Mouse (Mus musculus): ENCODE data around the gene P2rx1. TPM values are rescaled to one million over a fixed set of nuclear protein-coding genes. Genes with fewer than 3 reads are reported as not detected.

The P2rx1 gene
- 0.40 and 0.56 TPM in 2 replicates for polyA plus RNA-seq (2015; fragmentation: Nextera tagmentation; extraction: Ambion mirVana)

DNA sequence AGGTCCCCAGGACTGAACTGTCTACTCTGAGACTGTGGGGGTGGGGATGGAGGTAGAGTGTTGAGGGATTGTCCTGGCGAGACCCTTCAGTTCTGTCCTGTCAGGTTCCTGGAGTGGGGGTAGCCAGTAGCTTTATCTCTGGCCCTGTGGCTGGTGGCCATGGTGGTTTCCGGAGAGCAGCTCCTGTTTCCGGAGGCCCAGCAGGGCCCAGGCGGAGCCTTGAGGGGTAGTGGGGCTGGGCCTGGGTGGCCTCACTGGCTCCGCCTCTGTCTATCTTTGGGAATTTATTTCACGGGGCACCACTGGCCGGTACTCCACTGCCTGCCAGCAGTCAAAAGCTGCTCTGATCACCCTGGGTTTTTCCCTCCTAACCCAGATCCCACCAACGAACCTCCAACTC lies at the start of gene P2rx1:
TSS of gene P2rx1 (plus strand) at position 333 of the 400 bp plus-strand sequence.
- Histone ChIP-seq H3K4me1 (no peaks in the 10 kb centered on the region), H3K27ac (replicated peaks) (no peak within 1 kb of the TSS), H3K4me2 (replicated peaks) (no peak within 1 kb of the TSS), H3K9me3 (no peaks in the 10 kb centered on the region), H3K4me3 (no peak within 1 kb of the TSS), H3K9ac (replicated peaks) (no peak within 1 kb of the TSS), H3K27me3 (no peaks in the 10 kb centered on the region), H3K36me3 (no peaks in the 10 kb centered on the region)
- 57% methylated on average over 8 of the region's 8 CpGs for WGBS
- no peak for ATAC-seq (replicated peaks)

DNA sequence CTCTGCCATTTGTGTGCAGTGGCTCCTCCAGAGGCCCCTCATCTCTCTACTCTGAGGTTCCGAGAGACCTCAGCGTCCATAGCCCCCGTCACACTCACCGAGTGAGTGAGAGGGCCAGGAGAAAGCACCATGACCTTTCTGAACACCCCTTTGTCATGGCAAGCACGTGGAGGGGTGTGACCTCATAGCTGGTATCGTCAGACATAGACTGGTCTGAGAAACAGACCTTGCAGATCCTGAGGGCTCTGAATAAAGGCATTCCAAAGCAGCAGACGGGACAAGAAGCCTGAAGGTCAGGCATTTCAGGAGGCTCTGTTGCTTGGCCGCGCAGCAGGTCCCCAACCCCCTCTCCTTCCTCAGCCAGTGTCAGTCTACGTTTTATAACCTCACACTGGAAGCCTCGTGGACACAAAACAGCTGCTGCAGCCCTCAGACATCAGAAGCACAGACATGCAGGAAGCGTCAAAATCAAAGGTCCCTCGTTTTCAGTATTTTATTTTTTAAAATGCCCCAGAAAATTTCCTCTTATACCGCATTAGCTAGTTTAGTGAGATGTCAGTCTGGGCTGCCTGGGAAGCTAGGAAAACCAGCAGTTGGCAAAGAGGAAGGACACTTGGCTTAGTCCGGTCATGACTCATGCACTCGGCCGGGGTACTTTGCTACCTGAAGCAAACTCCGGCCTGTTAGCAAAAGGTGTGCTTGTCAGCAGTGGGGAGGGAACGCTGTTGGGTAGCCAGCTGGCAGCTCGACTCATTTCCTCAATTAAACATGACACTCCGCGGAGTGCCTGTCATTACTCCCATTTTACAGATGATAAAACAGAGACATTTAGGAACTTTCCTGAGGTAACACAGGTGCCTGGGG lies 47.5 kb upstream of the P2rx1 start:
- ATAC-seq (replicated peaks), result no peak
- Histone ChIP-seq H3K27me3 (no peaks in the 10 kb centered on the region), H3K4me3 (no peak overlapping the region), H3K36me3 (no peaks in the 10 kb centered on the region), H3K4me1 (no peaks in the 10 kb centered on the region), H3K27ac (replicated peaks) (no peak overlapping the region), H3K4me2 (replicated peaks) (no peak overlapping the region), H3K9me3 (no peaks in the 10 kb centered on the region), H3K9ac (replicated peaks) (no peak overlapping the region)
- WGBS, result 77% methylated on average over 22 of the region's 22 CpGs

DNA sequence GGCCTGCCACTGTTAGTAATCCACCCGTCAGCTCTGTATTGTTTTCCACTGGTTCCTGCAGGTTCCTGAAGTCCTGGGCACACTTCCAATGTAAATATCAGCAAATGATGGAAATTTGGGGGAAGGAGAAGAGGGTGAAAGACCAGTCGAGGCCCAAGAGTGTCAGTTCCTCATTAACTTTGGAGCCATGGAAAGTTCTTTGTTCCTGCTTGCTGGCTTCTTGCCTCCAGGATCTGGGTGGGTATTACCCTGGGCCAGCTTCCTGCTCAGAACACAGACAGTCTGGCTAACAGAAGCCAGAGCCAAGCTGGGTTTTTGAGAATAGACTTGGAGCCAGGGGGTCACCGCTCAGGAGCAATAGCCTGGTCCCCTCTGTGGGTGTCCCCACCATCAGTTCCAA lies 46.7 kb upstream of the P2rx1 start:
- Histone ChIP-seq H3K4me3 (no peak overlapping the region), H3K9me3 (no peaks in the 10 kb centered on the region), H3K27me3 (no peaks in the 10 kb centered on the region), H3K4me1 (no peaks in the 10 kb centered on the region), H3K9ac (replicated peaks) (no peak overlapping the region), H3K27ac (replicated peaks) (no peak overlapping the region), H3K36me3 (no peaks in the 10 kb centered on the region), H3K4me2 (replicated peaks) (no peak overlapping the region)
- 38% methylated on average over 3 of the region's 3 CpGs for WGBS
- ATAC-seq (replicated peaks), result no peak

DNA sequence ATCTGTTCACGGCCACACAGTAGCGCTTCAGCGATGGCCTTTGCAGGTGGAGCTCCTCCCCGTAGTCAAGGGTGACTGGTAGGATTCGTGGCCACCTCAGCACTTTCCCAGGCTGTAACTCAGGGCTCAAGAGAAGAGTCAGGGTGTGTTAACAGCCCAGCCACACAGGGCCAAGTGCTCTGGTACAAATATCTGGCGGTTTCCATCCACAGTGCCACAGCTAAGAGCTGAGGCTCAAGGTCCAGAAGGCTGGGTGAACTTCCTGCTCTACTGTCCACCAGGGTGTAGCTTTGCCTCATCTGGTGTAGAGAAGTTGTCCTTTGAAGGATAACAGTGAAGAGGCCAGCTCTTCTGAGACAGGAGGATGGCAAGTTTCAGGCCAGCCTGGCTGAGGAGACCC lies 46.2 kb upstream of the P2rx1 start:
- Histone ChIP-seq H3K36me3 (no peaks in the 10 kb centered on the region), H3K9me3 (no peaks in the 10 kb centered on the region), H3K4me2 (replicated peaks) (no peak overlapping the region), H3K4me3 (no peak overlapping the region), H3K27ac (replicated peaks) (no peak overlapping the region), H3K4me1 (no peaks in the 10 kb centered on the region), H3K27me3 (no peaks in the 10 kb centered on the region), H3K9ac (replicated peaks) (no peak overlapping the region)
- WGBS, result 83% methylated on average over 6 of the region's 6 CpGs
- no peak for ATAC-seq (replicated peaks)

DNA sequence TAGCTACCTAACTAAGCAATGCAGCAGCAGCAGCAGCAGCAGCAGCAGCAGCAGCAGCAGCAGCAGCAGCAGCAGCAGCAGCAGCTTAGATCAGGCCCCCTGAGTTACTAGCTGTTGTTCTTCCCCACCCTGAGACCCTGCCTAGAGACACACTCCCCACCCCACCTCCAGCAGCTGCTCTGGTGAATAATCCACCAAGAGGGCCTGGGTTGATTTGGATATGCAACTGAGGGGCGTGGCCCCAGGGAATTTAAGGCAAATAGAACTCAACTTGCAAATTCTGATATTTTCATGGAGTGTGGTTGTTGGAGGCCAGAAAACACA lies 45.8 kb upstream of the P2rx1 start:
- Histone ChIP-seq H3K36me3 (no peaks in the 10 kb centered on the region), H3K9me3 (no peaks in the 10 kb centered on the region), H3K9ac (replicated peaks) (no peak overlapping the region), H3K27ac (replicated peaks) (no peak overlapping the region), H3K4me2 (replicated peaks) (no peak overlapping the region), H3K27me3 (no peaks in the 10 kb centered on the region), H3K4me1 (no peaks in the 10 kb centered on the region), H3K4me3 (no peak overlapping the region)
- no peak for ATAC-seq (replicated peaks)
- 56% methylated on average over 1 of the region's 1 CpGs for WGBS

DNA sequence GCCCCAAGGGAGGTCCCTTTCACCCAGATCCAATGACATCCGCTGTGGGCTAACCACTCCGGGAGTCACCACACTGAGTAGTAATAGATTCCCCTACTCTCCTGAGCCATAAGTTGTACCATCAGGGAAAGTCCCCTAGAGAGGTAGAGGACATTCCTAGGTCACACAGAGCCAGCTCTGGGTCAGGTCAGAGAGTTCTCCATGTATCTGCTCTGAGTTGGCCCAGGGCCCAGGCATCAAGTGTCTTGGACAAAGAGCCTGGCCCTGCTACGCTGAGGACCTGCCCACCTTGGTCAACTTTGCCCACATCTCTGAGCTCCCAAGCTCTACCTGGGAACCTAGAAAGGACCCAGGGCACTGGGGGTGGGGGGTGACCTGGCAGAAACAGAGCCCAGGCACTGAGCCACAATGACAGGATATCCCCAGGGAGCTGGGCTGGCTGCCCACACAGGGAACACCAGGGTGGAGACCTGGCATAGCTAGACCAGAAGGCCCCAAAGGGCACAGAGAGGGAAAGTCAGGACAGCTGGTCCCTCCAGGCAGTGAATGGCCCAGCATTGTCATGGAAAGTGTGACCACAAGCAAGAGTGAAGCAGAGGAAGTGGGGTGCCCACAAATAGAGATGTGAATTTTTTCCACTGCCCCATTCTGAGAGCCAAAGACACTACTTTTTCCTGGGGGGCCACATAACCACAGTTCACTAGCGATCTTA lies 45.3 kb upstream of the P2rx1 start:
- no peak overlapping the region for H3K27ac ChIP-seq (replicated peaks)
- no peak overlapping the region for H3K4me2 ChIP-seq (replicated peaks)
- ATAC-seq (replicated peaks), result no peak
- no peak overlapping the region for H3K4me3 ChIP-seq
- no peak overlapping the region for H3K9ac ChIP-seq (replicated peaks)
- H3K27me3 ChIP-seq, result no peaks in the 10 kb centered on the region
- no peaks in the 10 kb centered on the region for H3K4me1 ChIP-seq
- H3K9me3 ChIP-seq, result no peaks in the 10 kb centered on the region
- H3K36me3 ChIP-seq, result no peaks in the 10 kb centered on the region
- WGBS, result 84% methylated on average over 4 of the region's 4 CpGs

DNA sequence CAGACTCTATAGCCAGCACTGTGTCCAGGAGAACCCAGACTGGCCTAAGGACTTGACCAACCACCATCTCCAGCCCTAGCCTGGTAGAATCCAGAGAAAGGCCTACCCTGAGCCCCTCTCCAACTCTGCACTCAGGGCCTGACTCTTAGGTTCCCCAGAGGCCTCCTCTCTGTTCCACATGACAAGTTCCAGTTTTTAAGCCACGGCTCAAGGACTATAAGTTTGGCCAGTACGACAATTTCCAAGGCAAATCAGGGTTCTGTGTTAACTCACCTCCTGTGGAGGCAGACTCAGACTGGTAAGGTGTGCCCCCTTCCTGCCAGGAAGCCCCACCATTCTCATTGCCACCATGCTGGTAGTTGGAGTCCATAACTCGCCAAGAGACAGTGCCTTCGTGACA lies 44.7 kb upstream of the P2rx1 start:
- Histone ChIP-seq H3K9me3 (no peaks in the 10 kb centered on the region), H3K4me2 (replicated peaks) (no peak overlapping the region), H3K27me3 (peaks cover 3% of the 10 kb centered on the region; the same call in 1 of the 2 replicates), H3K4me1 (no peaks in the 10 kb centered on the region), H3K36me3 (no peaks in the 10 kb centered on the region), H3K27ac (replicated peaks) (no peak overlapping the region), H3K4me3 (no peak overlapping the region), H3K9ac (replicated peaks) (no peak overlapping the region)
- WGBS, result 83% methylated on average over 4 of the region's 4 CpGs
- no peak for ATAC-seq (replicated peaks)

DNA sequence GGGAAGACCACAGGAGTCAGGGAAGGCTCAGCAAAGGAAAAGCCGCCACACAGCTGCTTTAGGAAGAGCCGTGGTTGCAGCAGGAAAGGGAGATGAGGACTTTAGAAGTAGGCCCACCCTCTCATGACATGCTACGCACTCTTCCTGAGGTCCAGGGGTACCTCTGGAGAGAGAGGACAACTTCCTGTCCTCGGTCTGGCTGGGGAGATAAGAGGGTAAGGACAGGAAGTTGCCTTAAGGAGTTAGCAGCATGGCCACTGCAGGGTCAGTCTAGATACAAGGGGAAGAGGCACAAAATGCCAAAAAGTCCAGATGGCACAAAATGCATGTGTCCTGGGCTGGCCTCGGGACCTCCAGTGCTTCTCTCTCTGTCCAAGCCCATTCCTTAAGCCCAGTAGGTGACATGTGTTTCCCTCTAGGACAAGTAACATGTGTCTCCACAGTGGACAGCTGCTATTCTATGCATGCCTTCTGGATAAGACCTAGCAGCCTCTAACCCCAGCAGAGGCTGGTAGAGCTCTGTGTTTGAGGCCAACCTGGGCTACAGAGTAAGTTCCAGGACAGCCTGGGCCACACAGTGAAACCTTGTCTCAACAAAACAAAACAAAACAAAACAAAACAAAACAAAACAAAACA lies 43.4 kb upstream of the P2rx1 start:
- Histone ChIP-seq H3K4me3 (no peak overlapping the region), H3K9me3 (no peaks in the 10 kb centered on the region), H3K4me1 (no peaks in the 10 kb centered on the region), H3K36me3 (no peaks in the 10 kb centered on the region), H3K9ac (replicated peaks) (no peak overlapping the region), H3K27ac (replicated peaks) (no peak overlapping the region), H3K4me2 (replicated peaks) (no peak overlapping the region), H3K27me3 (peaks cover 15% of the 10 kb centered on the region)
- 74% methylated on average over 5 of the region's 5 CpGs for WGBS
- ATAC-seq (replicated peaks), result no peak

DNA sequence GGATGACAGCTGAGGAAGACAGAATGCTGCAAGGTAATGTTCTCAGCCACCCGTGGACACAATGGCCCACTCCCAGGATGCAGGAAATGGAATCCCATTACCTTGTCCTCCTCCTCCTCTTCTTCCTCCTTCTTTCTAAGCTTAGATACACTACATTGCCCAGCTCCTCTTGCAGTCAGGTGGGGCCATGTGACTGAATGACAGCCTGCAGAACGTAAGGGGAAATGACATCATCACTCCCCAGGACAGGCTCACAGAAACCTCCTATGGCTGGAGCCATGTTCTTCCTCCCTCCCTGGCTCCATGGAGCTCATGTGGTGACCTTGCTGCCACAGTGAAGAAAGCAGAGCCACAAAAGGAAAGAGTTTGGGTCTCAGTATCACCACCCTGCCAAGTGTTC lies 41.6 kb upstream of the P2rx1 start:
- no peaks in the 10 kb centered on the region for H3K9me3 ChIP-seq
- peaks cover 11% of the 10 kb centered on the region for H3K4me1 ChIP-seq
- ATAC-seq (replicated peaks), result no peak
- H3K4me3 ChIP-seq, result no peak overlapping the region
- WGBS, result 65% methylated on average over 2 of the region's 2 CpGs
- H3K4me2 ChIP-seq (replicated peaks), result no peak overlapping the region
- H3K27ac ChIP-seq (replicated peaks), result no peak overlapping the region
- no peak overlapping the region for H3K9ac ChIP-seq (replicated peaks)
- H3K27me3 ChIP-seq, result peaks cover 31% of the 10 kb centered on the region
- H3K36me3 ChIP-seq, result no peaks in the 10 kb centered on the region

DNA sequence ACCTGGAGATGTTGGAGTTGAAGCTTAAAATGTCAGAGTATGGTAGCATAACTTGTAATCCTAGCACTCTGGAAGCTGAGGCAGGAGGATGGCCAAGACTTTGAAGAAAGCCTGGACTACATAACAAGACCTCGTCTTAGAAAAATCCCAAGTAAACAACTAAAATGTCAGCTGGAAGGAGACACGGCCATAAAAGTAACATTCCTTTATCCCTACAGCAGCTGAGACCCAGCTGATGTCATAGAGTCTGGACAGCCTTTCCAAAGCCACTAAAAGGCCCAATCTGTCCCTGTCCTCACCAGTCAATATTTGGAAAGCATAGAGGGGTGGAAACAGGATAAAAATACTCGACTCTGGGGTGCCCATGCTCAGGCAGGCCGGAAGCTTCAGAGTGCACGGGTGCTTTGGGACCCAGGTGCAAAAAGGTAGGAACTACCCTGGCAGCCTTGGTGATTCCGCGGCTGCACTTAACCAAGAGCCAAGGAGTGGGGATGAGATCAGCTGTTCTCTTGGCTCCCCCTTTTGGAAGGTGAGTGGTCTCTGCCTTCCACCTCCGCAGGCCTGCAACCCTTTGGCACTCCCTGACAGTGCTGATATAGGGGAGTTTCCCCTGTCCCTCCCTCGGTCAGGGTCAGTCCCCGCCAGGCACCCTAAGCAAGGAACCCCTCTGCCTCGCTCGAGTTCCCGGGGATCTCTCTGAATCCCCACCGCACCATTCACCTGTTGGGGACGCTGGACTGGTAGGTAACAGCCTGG lies 38.8 kb upstream of the P2rx1 start:
- 16% methylated on average over 15 of the region's 15 CpGs for WGBS
- no peaks in the 10 kb centered on the region for H3K36me3 ChIP-seq
- H3K4me3 ChIP-seq, result no peak overlapping the region
- no peaks in the 10 kb centered on the region for H3K9me3 ChIP-seq
- H3K27me3 ChIP-seq, result peaks cover 36% of the 10 kb centered on the region
- H3K4me1 ChIP-seq, result peaks cover 11% of the 10 kb centered on the region
- no peak overlapping the region for H3K4me2 ChIP-seq (replicated peaks)
- ATAC-seq (replicated peaks), result no peak
- H3K27ac ChIP-seq (replicated peaks), result no peak overlapping the region
- H3K9ac ChIP-seq (replicated peaks), result no peak overlapping the region

DNA sequence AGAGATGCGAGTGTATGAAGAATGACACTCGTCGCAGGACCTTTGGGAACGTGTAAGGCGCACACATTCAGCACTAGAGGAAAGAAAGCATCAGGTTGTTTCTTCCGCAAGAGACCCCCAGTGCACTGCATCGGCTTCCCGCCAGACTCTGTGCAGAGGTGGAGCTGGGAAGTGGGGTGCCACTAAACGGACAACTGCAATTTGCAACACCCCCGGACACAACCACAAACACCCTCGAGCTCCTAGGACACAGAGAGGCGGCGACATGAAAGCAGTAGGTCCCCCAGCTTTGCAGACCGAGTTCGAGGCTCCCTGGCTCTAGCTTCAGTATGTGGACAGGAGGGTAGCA lies 38.2 kb upstream of the P2rx1 start:
- peak overlapping the region; percentile 40 for H3K4me2 ChIP-seq (replicated peaks)
- peaks cover 36% of the 10 kb centered on the region for H3K27me3 ChIP-seq
- ATAC-seq (replicated peaks), result no peak
- WGBS, result 5% methylated on average over 15 of the region's 15 CpGs
- H3K9me3 ChIP-seq, result no peaks in the 10 kb centered on the region
- peak overlapping the region; percentile 28 for H3K4me3 ChIP-seq
- no peak overlapping the region for H3K9ac ChIP-seq (replicated peaks)
- peaks cover 11% of the 10 kb centered on the region for H3K4me1 ChIP-seq
- H3K36me3 ChIP-seq, result no peaks in the 10 kb centered on the region
- H3K27ac ChIP-seq (replicated peaks), result no peak overlapping the region

All from forebrain, embryonic 15.5 days (tissue).